Comparison of ENCODE assay signal across 8 mouse cellular contexts in genomic region chr12:24650415-24651062, GRCm38 (mm10). TPM values are rescaled to one million over a fixed set of nuclear protein-coding genes. Genes with fewer than 3 reads are reported as not detected.
A peak's percentile ranks its signal among the peaks of the same experiment; 100 is the strongest.
DNase-seq lines count a peak whose midpoint lies in the region; ATAC-seq and TF ChIP-seq lines count a peak whose summit lies in the region.

No protein-coding gene starts in this region.

- peak overlapping the region; percentile 89 for H3K27ac ChIP-seq in left cerebral cortex, adult 2 months
- no peak overlapping the region for H3K27ac ChIP-seq in embryonic facial prominence, embryonic 11.5 days (replicated peaks; ENCODE audit: low read depth, low read length)
- H3K27ac ChIP-seq in hindbrain, embryonic 16.5 days (ENCODE audit: low read depth, low read length), result peak overlapping the region; percentile 93

- H3K4me1 ChIP-seq in embryonic facial prominence, embryonic 11.5 days (ENCODE audit: control insufficient read depth, insufficient read depth, low read length), result peaks cover 4% of the 10 kb centered on the region; the same call in 1 of the 2 replicates
- H3K4me1 ChIP-seq in hindbrain, embryonic 16.5 days (ENCODE audit: control insufficient read depth, insufficient read depth, low read depth, low read length), result peaks cover 20% of the 10 kb centered on the region

- H3K9me3 ChIP-seq in embryonic facial prominence, embryonic 11.5 days (replicated peaks; ENCODE audit: control insufficient read depth, low read length), result no peaks in the 10 kb centered on the region
- no peaks in the 10 kb centered on the region for H3K9me3 ChIP-seq in hindbrain, embryonic 16.5 days (ENCODE audit: control insufficient read depth, low read length)

- ATAC-seq in embryonic facial prominence, embryonic 11.5 days (replicated peaks; ENCODE audit: insufficient number of reproducible peaks, low FRiP score, low TSS enrichment, low read depth), result peak; percentile 12; the same call in 1 of the 2 replicates
- ATAC-seq in hindbrain, embryonic 16.5 days, result peak; percentile 14; the same call in 1 of the 2 replicates
- peak; percentile 1; the same call in 1 of the 2 replicates for ATAC-seq in monocyte, adult 5-6 weeks (replicated peaks; ENCODE audit: insufficient number of reproducible peaks, low FRiP score, low TSS enrichment, poor library complexity, severe bottlenecking)

- intact Hi-C loops in left cerebral cortex, adult 2 months (cut with DNase I), result no loop called here

- H3K4me2 ChIP-seq in embryonic facial prominence, embryonic 11.5 days (ENCODE audit: low read depth, low read length), result peak overlapping the region; percentile 71
- peak overlapping the region; percentile 72 for H3K4me2 ChIP-seq in hindbrain, embryonic 16.5 days (ENCODE audit: low read length)

- no peaks in the 10 kb centered on the region for H3K27me3 ChIP-seq in embryonic facial prominence, embryonic 11.5 days (ENCODE audit: control insufficient read depth, insufficient read depth, low read length)
- no peaks in the 10 kb centered on the region for H3K27me3 ChIP-seq in hindbrain, embryonic 16.5 days (replicated peaks; ENCODE audit: control insufficient read depth, insufficient read depth, low read length)

- peak overlapping the region; percentile 93 for H3K4me3 ChIP-seq in left cerebral cortex, adult 2 months
- H3K4me3 ChIP-seq in embryonic facial prominence, embryonic 11.5 days (ENCODE audit: low read depth, low read length), result peak overlapping the region; percentile 86
- peak overlapping the region; percentile 92 for H3K4me3 ChIP-seq in hindbrain, embryonic 16.5 days (ENCODE audit: low read length)

- no peaks in the 10 kb centered on the region for H3K36me3 ChIP-seq in embryonic facial prominence, embryonic 11.5 days (replicated peaks; ENCODE audit: control insufficient read depth, insufficient read depth, low read depth, low read length)
- H3K36me3 ChIP-seq in hindbrain, embryonic 16.5 days (ENCODE audit: control insufficient read depth, insufficient read depth, low read length), result peaks cover 9% of the 10 kb centered on the region

- 4% methylated on average over 22 of the region's 22 CpGs for WGBS in embryonic facial prominence, embryonic 11.5 days
- 3% methylated on average over 22 of the region's 22 CpGs for WGBS in hindbrain, embryonic 16.5 days

- peak overlapping the region; percentile 58 for H3K9ac ChIP-seq in embryonic facial prominence, embryonic 11.5 days (replicated peaks; ENCODE audit: low read length)
- peak overlapping the region; percentile 95 for H3K9ac ChIP-seq in hindbrain, embryonic 16.5 days (ENCODE audit: low read depth, low read length)

- TF ChIP-seq CTCF in left cerebral cortex, adult 2 months (IDR thresholded peaks at IDR 0.05), result no peak; the same call in none of the 2 replicates

- DNase-seq in left cerebral cortex, adult 2 months (ENCODE audit: extremely low spot score in 1 of 2, low spot score in 2 of 2), result no peak
- no peak for DNase-seq in left cerebral cortex, adult 11 months (ENCODE audit: low spot score)
- DNase-seq in embryonic facial prominence, embryonic 11.5 days (ENCODE audit: low spot score), result no peak
- no peak for DNase-seq in adrenal gland, postnatal 4 days (ENCODE audit: low spot score in 2 of 2)
- no peak for DNase-seq in adrenal gland, postnatal 25 days
- DNase-seq in urinary bladder, adult 2 months (ENCODE audit: low spot score), result no peak

RNA-seq across cellular contexts. Expression of gene Klf11, which starts 0.5 kb away (rescaled TPM):
- total RNA-seq in left cerebral cortex, adult 2 months (2021), result 1 to 10 TPM; 5.1 to 7.8 TPM
- polyA plus RNA-seq in embryonic facial prominence, embryonic 11.5 days (2014; fragmentation: Nextera tagmentation; extraction: Ambion mirVana), result 10.4 and 12.8 TPM in 2 replicates
- polyA plus RNA-seq in hindbrain, embryonic 16.5 days (2015; fragmentation: Nextera tagmentation; extraction: Ambion mirVana), result 14.9 and 15.5 TPM in 2 replicates
- 27.5 to 35.9 TPM (median 31.5 TPM) in 3 replicates for total RNA-seq in monocyte, adult 5-6 weeks (2017)
- total RNA-seq in adrenal gland, postnatal 4 days (2021), result 10 to 100 TPM; 30.7 TPM
- total RNA-seq in adrenal gland, postnatal 25 days (2021), result 9.8 and 14.8 TPM in 2 replicates
- 12.3 and 13.1 TPM in 2 replicates for polyA plus RNA-seq in urinary bladder, adult 2 months (2012; rRNA removed)

RNA-seq across cellular contexts. Expression of gene Cys1, which starts 31.1 kb away (rescaled TPM):
- 10 to 100 TPM; 15.2 to 20.0 TPM for total RNA-seq in left cerebral cortex, adult 2 months (2021)
- 0.94 and 1.4 TPM in 2 replicates for polyA plus RNA-seq in embryonic facial prominence, embryonic 11.5 days (2014; fragmentation: Nextera tagmentation; extraction: Ambion mirVana)
- 1.5 and 1.6 TPM in 2 replicates for polyA plus RNA-seq in hindbrain, embryonic 16.5 days (2015; fragmentation: Nextera tagmentation; extraction: Ambion mirVana)
- not detected in 3 replicates for total RNA-seq in monocyte, adult 5-6 weeks (2017)
- total RNA-seq in adrenal gland, postnatal 4 days (2021), result 10 to 100 TPM in 1 of 2 experiments, 1 to 10 TPM in 1; 3.0 to 12.8 TPM
- 2.5 and 5.0 TPM in 2 replicates for total RNA-seq in adrenal gland, postnatal 25 days (2021)
- 49.0 and 49.9 TPM in 2 replicates for polyA plus RNA-seq in urinary bladder, adult 2 months (2012; rRNA removed)

RNA-seq across cellular contexts. Expression of gene Rrm2, which starts 57.5 kb away (rescaled TPM):
- total RNA-seq in left cerebral cortex, adult 2 months (2021), result 1 to 10 TPM; 1.9 to 2.2 TPM
- polyA plus RNA-seq in embryonic facial prominence, embryonic 11.5 days (2014; fragmentation: Nextera tagmentation; extraction: Ambion mirVana), result 364 and 431 TPM in 2 replicates
- polyA plus RNA-seq in hindbrain, embryonic 16.5 days (2015; fragmentation: Nextera tagmentation; extraction: Ambion mirVana), result 54.2 and 66.2 TPM in 2 replicates
- total RNA-seq in monocyte, adult 5-6 weeks (2017), result 5.4 to 11.1 TPM (median 6.5 TPM) in 3 replicates
- total RNA-seq in adrenal gland, postnatal 4 days (2021), result 10 to 100 TPM; 75.1 to 95.2 TPM
- total RNA-seq in adrenal gland, postnatal 25 days (2021), result 26.7 and 30.0 TPM in 2 replicates
- 3.9 and 4.0 TPM in 2 replicates for polyA plus RNA-seq in urinary bladder, adult 2 months (2012; rRNA removed)
